Mouse (Mus musculus) left cerebral cortex, postnatal 14 days (tissue): ENCODE measurements around the gene Aip. TPM values are rescaled to one million over a fixed set of nuclear protein-coding genes. Genes with fewer than 3 reads are reported as not detected.

Experiments used
- DNase-seq, 2 experiments: peaks; one replicate each; pipeline ENCODE4 v3.0.0; 2021 to 2022; ENCODE audit warnings: low spot score in 2 of 2, mixed read lengths in 1 of 2
- intact Hi-C: fragments of 180-260 bp; cut with DNase I; formaldehyde crosslinking; loops from one replicate; pipeline ENCODE4 v1.15.1; 2025
- total RNA-seq, 2 experiments: library from RNA; stranded (reverse); gene quantifications; 2 replicates each; pipeline ENCODE4 v1.2.3; 2021

Gene Aip
- total RNA-seq, 2 experiments from 2014 or later = 83.4 to 94.1 TPM

GRCm38 (mm10) chr19:4120496-4120895, 5.2 kb downstream of the Aip start:
- DNase-seq = no peak
- intact Hi-C loops = no loop called here

- DNase-seq = no peak
- intact Hi-C loops = no loop called here
These were observed 5.8 kb downstream of the Aip start for GRCm38 (mm10) chr19:4119716-4120487.

- intact Hi-C loops = no loop called here
- peak in 1 of 2 experiments; percentile 60 for DNase-seq
These were observed 7.3 kb downstream of the Aip start for GRCm38 (mm10) chr19:4118350-4118749.

GRCm38 (mm10) chr19:4117006-4117405, 8.7 kb downstream of the Aip start:
- intact Hi-C loops = no loop called here
- DNase-seq = no peak

GRCm38 (mm10) chr19:4115816-4116215, 9.8 kb downstream of the Aip start:
- DNase-seq = no peak
- intact Hi-C loops = no loop called here

- intact Hi-C loops = no loop called here
- DNase-seq = no peak
These were observed 10.5 kb downstream of the Aip start for GRCm38 (mm10) chr19:4115144-4115543.

GRCm38 (mm10) chr19:4114551-4114950, 11.1 kb downstream of the Aip start:
- intact Hi-C loops = no loop called here
- DNase-seq = no peak

- intact Hi-C loops = no loop called here
- DNase-seq = no peak
These were observed 11.8 kb downstream of the Aip start for GRCm38 (mm10) chr19:4113806-4114230.

GRCm38 (mm10) chr19:4113186-4113805, 12.4 kb downstream of the Aip start:
- peak; percentile 70 to 85 for DNase-seq
- intact Hi-C loops = no loop called here

- intact Hi-C loops = no loop called here
- no peak for DNase-seq
These were observed 13.3 kb downstream of the Aip start for GRCm38 (mm10) chr19:4112063-4112960.

- intact Hi-C loops = no loop called here
- no peak for DNase-seq
These were observed 17.1 kb downstream of the Aip start for GRCm38 (mm10) chr19:4108535-4108934.

- no peak for DNase-seq
- intact Hi-C loops = no loop called here
These were observed 19.0 kb downstream of the Aip start for GRCm38 (mm10) chr19:4106654-4107053.

- intact Hi-C loops = no loop called here
- no peak for DNase-seq
These were observed 20.9 kb downstream of the Aip start for GRCm38 (mm10) chr19:4104675-4105194.

GRCm38 (mm10) chr19:4103792-4104191, 21.9 kb downstream of the Aip start:
- intact Hi-C loops = no loop called here
- no peak for DNase-seq

- intact Hi-C loops = no loop called here
- DNase-seq = no peak
These were observed 22.4 kb downstream of the Aip start for GRCm38 (mm10) chr19:4103294-4103693.

GRCm38 (mm10) chr19:4102626-4103025, 23.0 kb downstream of the Aip start:
- intact Hi-C loops = no loop called here
- no peak for DNase-seq

GRCm38 (mm10) chr19:4102049-4102448, 23.6 kb downstream of the Aip start:
- intact Hi-C loops = no loop called here
- DNase-seq = peak in 1 of 2 experiments; percentile 7

- peak in 1 of 2 experiments; percentile 16 for DNase-seq
- intact Hi-C loops = no loop called here
These were observed 24.2 kb downstream of the Aip start for GRCm38 (mm10) chr19:4101466-4101865.

GRCm38 (mm10) chr19:4100718-4101261, 24.9 kb downstream of the Aip start:
- DNase-seq = peak; percentile 66 to 75
- intact Hi-C loops = no loop called here
